ENCODE assay signal across 18 mouse cellular contexts in genomic region chr10:109504683-109505082, GRCm38 (mm10).
DNase-seq lines count a peak whose midpoint lies in the region; ATAC-seq and TF ChIP-seq lines count a peak whose summit lies in the region.
"Had no signal": no experiment of that assay in that cellular context is flagged by ENCODE, and none has a peak within 500 bp of the region (broad histone marks: within the 10 kb centered on the region; RNA-seq: fewer than 3 reads in every experiment).

No protein-coding gene starts in this region.

- H3K4me1 ChIP-seq in forebrain, embryonic 10.5 days = no peaks in the 10 kb centered on the region
- no peaks in the 10 kb centered on the region for H3K4me1 ChIP-seq in forebrain, embryonic 12.5 days
- no peaks in the 10 kb centered on the region for H3K4me1 ChIP-seq in E14TG2a.4 (replicated peaks; ENCODE audit: low read depth, low read length)
- H3K4me1 ChIP-seq: limb, embryonic 12.5 days; midbrain, embryonic 12.5 days; neural tube, embryonic 15.5 days had no signal

- H3K27ac ChIP-seq in forebrain, embryonic 10.5 days = no peak overlapping the region
- no peak overlapping the region for H3K27ac ChIP-seq in forebrain, embryonic 12.5 days
- H3K27ac ChIP-seq: limb, embryonic 12.5 days; midbrain, embryonic 12.5 days; neural tube, embryonic 15.5 days had no signal

- no peak overlapping the region for H3K4me2 ChIP-seq in forebrain, embryonic 12.5 days
- H3K4me2 ChIP-seq: limb, embryonic 12.5 days; midbrain, embryonic 12.5 days; neural tube, embryonic 15.5 days had no signal

- no peaks in the 10 kb centered on the region for H3K27me3 ChIP-seq in forebrain, embryonic 10.5 days (ENCODE audit: poor library complexity, severe bottlenecking)
- no peaks in the 10 kb centered on the region for H3K27me3 ChIP-seq in forebrain, embryonic 12.5 days
- H3K27me3 ChIP-seq in E14TG2a.4 (ENCODE audit: insufficient read depth, low read length) = no peaks in the 10 kb centered on the region
- H3K27me3 ChIP-seq: limb, embryonic 12.5 days; midbrain, embryonic 12.5 days; neural tube, embryonic 15.5 days had no signal

- H3K9me3 ChIP-seq in forebrain, embryonic 10.5 days = no peaks in the 10 kb centered on the region
- H3K9me3 ChIP-seq in forebrain, embryonic 12.5 days = no peaks in the 10 kb centered on the region
- H3K9me3 ChIP-seq in E14TG2a.4 (ENCODE audit: low read length) = no peaks in the 10 kb centered on the region
- H3K9me3 ChIP-seq: limb, embryonic 12.5 days; neural tube, embryonic 15.5 days had no signal

- no peak overlapping the region for H3K4me3 ChIP-seq in forebrain, embryonic 10.5 days
- no peak overlapping the region for H3K4me3 ChIP-seq in forebrain, embryonic 12.5 days (replicated peaks)
- H3K4me3 ChIP-seq in E14TG2a.4 (replicated peaks; ENCODE audit: low read length) = no peak overlapping the region
- H3K4me3 ChIP-seq: erythroblast, embryonic 14.5 days; limb, embryonic 12.5 days; midbrain, embryonic 12.5 days; neural tube, embryonic 15.5 days had no signal

- H3K9ac ChIP-seq in forebrain, embryonic 12.5 days = no peak overlapping the region
- H3K9ac ChIP-seq: limb, embryonic 12.5 days; midbrain, embryonic 12.5 days; neural tube, embryonic 15.5 days had no signal

- peak; percentile 14 for DNase-seq in forebrain, embryonic 10.5 days (ENCODE audit: extremely low spot score, low spot score)
- peak; percentile 37 for DNase-seq in left cerebral cortex, postnatal 4 days
- DNase-seq in left cerebral cortex, postnatal 10 days (ENCODE audit: extremely low spot score in 1 of 2, low spot score in 2 of 2) = no peak
- DNase-seq in embryo, embryonic 11 days = peak; percentile 25
- DNase-seq in layer of hippocampus, adult 8-10 months (ENCODE audit: low spot score in 2 of 2) = no peak
- DNase-seq: cerebellum, postnatal 36 days; gastrocnemius, postnatal 10 days had no signal

- peak; percentile 56 for TF ChIP-seq CTCF in E14TG2a.4 (conservative IDR thresholded peaks at IDR 0.05; ENCODE audit: low read length)

- no peaks in the 10 kb centered on the region for H3K36me3 ChIP-seq in forebrain, embryonic 10.5 days (replicated peaks)
- H3K36me3 ChIP-seq in forebrain, embryonic 12.5 days (replicated peaks) = no peaks in the 10 kb centered on the region
- H3K36me3 ChIP-seq in E14TG2a.4 (ENCODE audit: insufficient read depth, low read length) = no peaks in the 10 kb centered on the region
- H3K36me3 ChIP-seq: limb, embryonic 12.5 days; midbrain, embryonic 12.5 days; neural tube, embryonic 15.5 days had no signal

- 59% methylated on average over 4 of the region's 4 CpGs for WGBS in forebrain, embryonic 10.5 days
- WGBS in forebrain, embryonic 12.5 days = 60% methylated on average over 4 of the region's 4 CpGs

- intact Hi-C loops in left cerebral cortex, postnatal 4 days (cut with DNase I) = no loop called here
- intact Hi-C loops in left cerebral cortex, postnatal 10 days (cut with DNase I) = no loop called here

- ATAC-seq in forebrain, embryonic 12.5 days (ENCODE audit: low FRiP score) = no peak
- ATAC-seq in frontal cortex, adult (ENCODE audit: low TSS enrichment) = no peak
- ATAC-seq: activated CD4-positive, CD25-positive, alpha-beta regulatory T cell, adult 4 months; CD4-positive, CD25-positive, alpha-beta regulatory T cell, adult 4 months; inflammation-experienced regulatory T-cells, adult 6 months; lung, postnatal 0 days had no signal

Comparison
In these comparisons a context has a peak if more than half of its experiments do, and no peak if none do; other contexts are left out.
1. DNase-seq: peak in forebrain, embryonic 10.5 days (single experiment), left cerebral cortex, postnatal 4 days (single experiment) and embryo, embryonic 11 days (single experiment); none in left cerebral cortex, postnatal 10 days (0 of 2) and layer of hippocampus, adult 8-10 months (0 of 2).